Mouse (Mus musculus): ENCODE data around the gene Nras. TPM values are rescaled to one million over a fixed set of nuclear protein-coding genes. Genes with fewer than 3 reads are reported as not detected.

Nras gene
- total RNA-seq (2017): 62.4 to 116 TPM (median 88.9 TPM) in 3 replicates

DNA sequence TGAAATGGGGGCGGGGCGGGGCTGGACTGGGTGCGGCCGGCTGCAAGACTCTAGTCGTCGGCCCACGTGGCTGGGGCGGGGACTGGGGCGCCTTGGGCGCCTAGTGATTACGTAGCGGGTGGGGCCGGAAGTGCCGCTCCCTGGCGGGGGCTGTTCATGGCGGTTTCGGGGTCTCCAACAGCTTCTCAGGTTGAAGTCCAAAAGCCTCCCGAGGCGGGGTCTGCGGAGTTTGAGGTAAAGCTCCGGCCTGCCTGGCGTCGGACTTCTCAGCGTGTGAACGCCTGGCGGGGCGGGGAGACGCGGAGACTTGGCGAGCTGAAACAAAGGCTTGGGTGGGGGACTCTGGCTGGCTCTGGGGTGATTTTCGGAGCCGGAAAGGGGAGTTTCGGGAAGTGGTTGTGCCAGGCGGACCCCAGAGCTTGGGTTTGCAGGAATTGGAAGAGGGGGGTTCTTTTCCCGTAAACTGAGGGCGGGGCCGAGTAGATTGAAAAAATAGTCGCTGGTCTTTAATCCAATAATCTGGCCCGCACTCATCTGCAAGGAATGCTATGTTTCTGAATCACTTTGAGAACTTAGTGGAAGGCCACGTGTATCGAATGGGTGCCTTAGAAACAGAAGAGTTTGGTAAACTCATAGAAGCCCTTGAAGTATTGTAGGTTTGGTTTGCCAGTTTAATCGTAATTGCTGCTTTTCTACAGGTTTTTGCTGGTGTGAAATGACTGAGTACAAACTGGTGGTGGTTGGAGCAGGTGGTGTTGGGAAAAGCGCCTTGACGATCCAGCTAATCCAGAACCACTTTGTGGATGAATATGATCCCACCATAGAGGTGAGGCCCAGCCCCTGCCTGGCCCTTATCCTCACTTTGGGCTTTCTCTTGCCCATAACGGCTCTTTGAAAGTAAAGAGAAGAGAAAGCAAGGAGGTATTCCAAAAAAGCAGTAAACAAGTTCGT lies at the start of gene Nras:
TSS of gene Nras (plus strand) at position 79 of the 951 bp plus-strand sequence.
- peak; percentile 91 for ATAC-seq (replicated peaks; ENCODE audit: insufficient number of reproducible peaks, low FRiP score, low TSS enrichment, poor library complexity, severe bottlenecking)

GRCm38 (mm10) chr3:103017350-103017749 lies 40.7 kb upstream of the Nras start:
- peak; percentile 38; the same call in 1 of the 2 replicates for ATAC-seq (replicated peaks; ENCODE audit: insufficient number of reproducible peaks, low FRiP score, low TSS enrichment, poor library complexity, severe bottlenecking)

GRCm38 (mm10) chr3:103019462-103019861 lies 38.6 kb upstream of the Nras start:
- no peak for ATAC-seq (replicated peaks; ENCODE audit: insufficient number of reproducible peaks, low FRiP score, low TSS enrichment, poor library complexity, severe bottlenecking)

- ATAC-seq (replicated peaks; ENCODE audit: insufficient number of reproducible peaks, low FRiP score, low TSS enrichment, poor library complexity, severe bottlenecking): peak; percentile 90
These were observed 37.7 kb upstream of the Nras start, which contains the start of gene Csde1 for GRCm38 (mm10) chr3:103020249-103020942. Gene Csde1 (plus strand): TSS chr3:103020426.

GRCm38 (mm10) chr3:103020943-103021638 lies 37.0 kb upstream of the Nras start:
- peak; percentile 78 for ATAC-seq (replicated peaks; ENCODE audit: insufficient number of reproducible peaks, low FRiP score, low TSS enrichment, poor library complexity, severe bottlenecking)

GRCm38 (mm10) chr3:103026174-103026573 lies 31.9 kb upstream of the Nras start:
- no peak for ATAC-seq (replicated peaks; ENCODE audit: insufficient number of reproducible peaks, low FRiP score, low TSS enrichment, poor library complexity, severe bottlenecking)

GRCm38 (mm10) chr3:103040285-103040684 lies 17.8 kb upstream of the Nras start:
- ATAC-seq (replicated peaks; ENCODE audit: insufficient number of reproducible peaks, low FRiP score, low TSS enrichment, poor library complexity, severe bottlenecking): no peak

DNA sequence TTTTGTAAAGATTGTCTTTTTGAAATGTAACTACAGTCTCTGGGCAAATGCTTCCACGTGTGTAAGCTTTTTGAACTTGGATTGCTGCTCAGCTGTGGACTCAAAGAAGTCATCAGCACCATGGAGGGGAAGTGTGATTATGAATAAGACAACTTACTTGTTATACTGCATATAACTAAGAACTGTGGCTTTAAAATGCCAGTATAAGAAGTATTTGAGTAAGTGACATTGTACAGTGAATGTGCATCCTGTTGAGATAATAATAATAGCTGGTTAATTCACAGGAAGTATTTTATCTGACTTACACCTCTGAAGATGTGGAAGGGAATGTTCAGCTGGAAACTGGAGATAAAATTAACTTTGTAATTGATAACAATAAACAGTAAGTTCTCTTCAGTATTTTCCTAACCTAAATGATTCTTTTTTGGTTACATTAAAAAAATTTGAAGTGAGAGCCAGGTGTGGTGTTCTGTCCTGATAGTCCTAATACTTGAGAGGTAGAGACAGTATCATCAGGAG lies 17.2 kb upstream of the Nras start:
- no peak for ATAC-seq (replicated peaks; ENCODE audit: insufficient number of reproducible peaks, low FRiP score, low TSS enrichment, poor library complexity, severe bottlenecking)

GRCm38 (mm10) chr3:103056016-103056595 lies 2.0 kb upstream of the Nras start:
- no peak for ATAC-seq (replicated peaks; ENCODE audit: insufficient number of reproducible peaks, low FRiP score, low TSS enrichment, poor library complexity, severe bottlenecking)

DNA sequence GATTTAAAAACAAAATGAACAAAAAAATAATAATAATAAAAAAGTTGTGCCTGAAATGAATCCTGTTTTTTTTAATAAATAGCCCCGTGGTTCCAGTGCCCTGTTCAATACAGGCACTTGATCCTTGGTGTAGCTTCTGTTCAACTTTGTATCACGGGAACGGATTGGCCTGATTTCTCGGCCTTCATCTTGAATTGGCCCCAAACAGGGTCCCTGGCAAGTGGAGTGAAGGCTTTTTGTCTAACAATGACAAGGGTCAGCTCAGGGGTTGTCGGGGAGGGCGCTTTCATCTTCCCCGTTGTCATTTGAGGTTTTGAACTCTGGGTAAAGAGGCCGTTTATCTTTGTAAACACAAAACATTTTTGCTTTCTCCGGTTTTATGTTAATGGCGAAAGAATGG lies 333 bp upstream of the Nras start:
- peak; percentile 25; the same call in 1 of the 2 replicates for ATAC-seq (replicated peaks; ENCODE audit: insufficient number of reproducible peaks, low FRiP score, low TSS enrichment, poor library complexity, severe bottlenecking)

- ATAC-seq (replicated peaks; ENCODE audit: insufficient number of reproducible peaks, low FRiP score, low TSS enrichment, poor library complexity, severe bottlenecking): no peak
These were observed 8.8 kb downstream of the Nras start for GRCm38 (mm10) chr3:103066927-103067326.

GRCm38 (mm10) chr3:103068971-103069370 lies 10.9 kb downstream of the Nras start:
- ATAC-seq (replicated peaks; ENCODE audit: insufficient number of reproducible peaks, low FRiP score, low TSS enrichment, poor library complexity, severe bottlenecking): no peak

GRCm38 (mm10) chr3:103073771-103074170 lies 15.7 kb downstream of the Nras start, which contains the start of gene Ampd1:
Gene Ampd1 (plus strand): TSS chr3:103074014.
- ATAC-seq (replicated peaks; ENCODE audit: insufficient number of reproducible peaks, low FRiP score, low TSS enrichment, poor library complexity, severe bottlenecking): no peak

DNA sequence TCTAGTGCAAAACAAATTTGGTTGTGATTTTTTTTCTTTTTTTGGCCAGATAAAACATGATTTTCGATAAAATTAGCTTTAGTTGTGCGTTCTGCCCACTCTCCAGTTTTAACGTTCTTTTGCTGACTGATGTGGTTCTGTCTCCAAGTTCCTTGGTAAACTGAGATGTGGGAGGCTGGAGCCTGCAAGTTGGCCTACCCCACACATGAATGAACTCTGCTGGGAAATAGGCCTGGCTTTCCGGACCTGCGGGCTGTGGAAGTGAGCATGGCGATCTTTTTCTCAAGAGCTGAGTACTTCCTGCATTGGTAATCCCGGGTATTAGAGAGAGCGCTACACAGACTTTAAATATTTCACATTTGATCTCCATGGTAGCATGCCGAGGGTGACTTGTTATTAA lies 17.8 kb downstream of the Nras start:
- ATAC-seq (replicated peaks; ENCODE audit: insufficient number of reproducible peaks, low FRiP score, low TSS enrichment, poor library complexity, severe bottlenecking): no peak

GRCm38 (mm10) chr3:103076476-103076875 lies 18.4 kb downstream of the Nras start:
- ATAC-seq (replicated peaks; ENCODE audit: insufficient number of reproducible peaks, low FRiP score, low TSS enrichment, poor library complexity, severe bottlenecking): no peak

DNA sequence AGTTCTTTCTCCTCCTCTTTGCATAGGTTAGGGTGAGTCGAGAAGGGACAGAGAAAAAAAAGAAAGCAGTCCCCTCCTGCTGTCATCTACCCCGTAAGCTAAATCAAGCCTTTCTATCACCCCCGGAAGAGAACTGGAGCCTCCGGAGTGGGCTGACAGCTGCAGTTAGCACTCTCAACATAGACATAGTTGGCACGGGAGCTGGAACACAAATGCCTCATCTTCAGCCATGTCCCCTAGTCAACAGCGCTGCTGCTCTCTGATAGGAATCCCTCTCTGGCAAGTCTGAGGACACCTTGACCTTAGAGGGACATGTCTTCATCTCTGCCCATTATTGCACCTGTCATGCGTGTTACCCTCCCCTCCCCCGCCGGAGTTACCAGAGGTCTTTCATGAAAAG lies 21.2 kb downstream of the Nras start:
- no peak for ATAC-seq (replicated peaks; ENCODE audit: insufficient number of reproducible peaks, low FRiP score, low TSS enrichment, poor library complexity, severe bottlenecking)

GRCm38 (mm10) chr3:103081051-103081450 lies 23.0 kb downstream of the Nras start:
- ATAC-seq (replicated peaks; ENCODE audit: insufficient number of reproducible peaks, low FRiP score, low TSS enrichment, poor library complexity, severe bottlenecking): no peak

GRCm38 (mm10) chr3:103081861-103082453 lies 23.9 kb downstream of the Nras start:
- ATAC-seq (replicated peaks; ENCODE audit: insufficient number of reproducible peaks, low FRiP score, low TSS enrichment, poor library complexity, severe bottlenecking): no peak

Measured in monocyte, adult 5-6 weeks (primary cell).